Mouse (Mus musculus) v-Abl transformed pro-B cells (cell line): ENCODE results near the gene Crk.

Experiments
- in situ Hi-C, 2 experiments: fragments of 400-800 bp; cut with MboI; formaldehyde crosslinking; loops; one replicate each; pipeline ENCODE4 v1.15.1; 2025; ENCODE audit not compliant: unreplicated experiment in 2 of 2

The Crk gene

GRCm38 (mm10) chr11:75654471-75655390 lies 24.3 kb upstream of the Crk start:
- in situ Hi-C loops: loop anchor here in 1 of 2 experiments (10.0 kb wide), 1 partner anchor 120 kb away; the partner anchor contains the start of gene Slc43a2

GRCm38 (mm10) chr11:75655621-75656545 lies 23.2 kb upstream of the Crk start:
- in situ Hi-C loops: loop anchor here in 1 of 2 experiments (10.0 kb wide), 1 partner anchor 121 kb away; the partner anchor contains the start of gene Slc43a2

- in situ Hi-C loops: loop anchor here in 1 of 2 experiments (10.0 kb wide), 1 partner anchor 122 kb away; the partner anchor contains the start of gene Slc43a2
Measured at GRCm38 (mm10) chr11:75656621-75657590, 22.2 kb upstream of the Crk start.

GRCm38 (mm10) chr11:75657841-75658240 lies 21.2 kb upstream of the Crk start:
- in situ Hi-C loops: loop anchor here in 1 of 2 experiments (10.0 kb wide), 1 partner anchor 123 kb away; the partner anchor contains the start of gene Slc43a2

GRCm38 (mm10) chr11:75658311-75658710 lies 20.7 kb upstream of the Crk start:
- in situ Hi-C loops: loop anchor here in 1 of 2 experiments (10.0 kb wide), 1 partner anchor 124 kb away; the partner anchor contains the start of gene Slc43a2

- in situ Hi-C loops: loop anchor here in 1 of 2 experiments (10.0 kb wide), 1 partner anchor 124 kb away; the partner anchor contains the start of gene Slc43a2
Measured at GRCm38 (mm10) chr11:75658996-75659750, 19.9 kb upstream of the Crk start.

- in situ Hi-C loops: no loop called here
Measured at GRCm38 (mm10) chr11:75660081-75660590, 18.9 kb upstream of the Crk start.

GRCm38 (mm10) chr11:75660941-75661800 lies 17.9 kb upstream of the Crk start:
- in situ Hi-C loops: no loop called here

- in situ Hi-C loops: no loop called here
Measured at GRCm38 (mm10) chr11:75662131-75662530, 16.9 kb upstream of the Crk start.

- in situ Hi-C loops: loop anchor here in 1 of 2 experiments (5.0 kb wide), 1 partner anchor 34 kb away; the partner anchor contains the start of gene Inpp5k
Measured at GRCm38 (mm10) chr11:75666296-75666695, 12.8 kb upstream of the Crk start.

GRCm38 (mm10) chr11:75668621-75669020 lies 10.4 kb upstream of the Crk start:
- in situ Hi-C loops: loop anchor here in 1 of 2 experiments (5.0 kb wide), 1 partner anchor 36 kb away; the partner anchor contains the start of gene Inpp5k

GRCm38 (mm10) chr11:75669176-75669852 lies 9.7 kb upstream of the Crk start:
- in situ Hi-C loops: loop anchor here in 1 of 2 experiments (5.0 kb wide), 1 partner anchor 37 kb away; the partner anchor contains the start of gene Inpp5k

- in situ Hi-C loops: loop anchor here in 1 of 2 experiments (5.0 kb wide), 1 partner anchor 38 kb away; the partner anchor contains the start of gene Inpp5k
Measured at GRCm38 (mm10) chr11:75669853-75670200, 9.2 kb upstream of the Crk start.

GRCm38 (mm10) chr11:75671426-75672180 lies 7.5 kb upstream of the Crk start:
- in situ Hi-C loops: no loop called here

- in situ Hi-C loops: no loop called here
Measured at GRCm38 (mm10) chr11:75673411-75673810, 5.6 kb upstream of the Crk start.

- in situ Hi-C loops: no loop called here
Measured at GRCm38 (mm10) chr11:75674875-75675274, 4.2 kb upstream of the Crk start.
